Mouse (Mus musculus): ENCODE measurements around the gene Igf2bp3. TPM values are rescaled to one million over a fixed set of nuclear protein-coding genes. Genes with fewer than 3 reads are reported as not detected.

Igf2bp3 gene
- polyA plus RNA-seq, 1 experiment from 2014 or later, result 30.4 TPM

Other genes with a start within 250 kb of the Igf2bp3 start
- not detected in 2 replicates for gene Doxl2, start 240.0 kb downstream of the Igf2bp3 start, polyA plus RNA-seq (2014; fragmentation: Nextera tagmentation; extraction: Ambion mirVana)
- not detected in 2 replicates for gene Svs1, start 228.1 kb downstream of the Igf2bp3 start, polyA plus RNA-seq (2014; fragmentation: Nextera tagmentation; extraction: Ambion mirVana)
- gene Gpnmb, start 178.4 kb downstream of the Igf2bp3 start, polyA plus RNA-seq (2014; fragmentation: Nextera tagmentation; extraction: Ambion mirVana), result 0.22 and 0.32 TPM in 2 replicates
- 64.2 and 74.2 TPM in 2 replicates for gene Malsu1, start 141.2 kb downstream of the Igf2bp3 start, polyA plus RNA-seq (2014; fragmentation: Nextera tagmentation; extraction: Ambion mirVana)
- 42.3 and 44.5 TPM in 2 replicates for gene Tra2a, start 49.1 kb upstream of the Igf2bp3 start, polyA plus RNA-seq (2014; fragmentation: Nextera tagmentation; extraction: Ambion mirVana)
- gene Ccdc126, start 104.3 kb upstream of the Igf2bp3 start, polyA plus RNA-seq (2014; fragmentation: Nextera tagmentation; extraction: Ambion mirVana), result 11.0 and 11.2 TPM in 2 replicates
- gene Fam221a, start 152.8 kb upstream of the Igf2bp3 start, polyA plus RNA-seq (2014; fragmentation: Nextera tagmentation; extraction: Ambion mirVana), result 4.2 and 5.5 TPM in 2 replicates
- 0.17 TPM in 1 of 2 replicates, not detected in the other for gene Stk31, start 180.6 kb upstream of the Igf2bp3 start, polyA plus RNA-seq (2014; fragmentation: Nextera tagmentation; extraction: Ambion mirVana)

Data from hindbrain, embryonic 14.5 days (tissue).